In the genomic region with DNA sequence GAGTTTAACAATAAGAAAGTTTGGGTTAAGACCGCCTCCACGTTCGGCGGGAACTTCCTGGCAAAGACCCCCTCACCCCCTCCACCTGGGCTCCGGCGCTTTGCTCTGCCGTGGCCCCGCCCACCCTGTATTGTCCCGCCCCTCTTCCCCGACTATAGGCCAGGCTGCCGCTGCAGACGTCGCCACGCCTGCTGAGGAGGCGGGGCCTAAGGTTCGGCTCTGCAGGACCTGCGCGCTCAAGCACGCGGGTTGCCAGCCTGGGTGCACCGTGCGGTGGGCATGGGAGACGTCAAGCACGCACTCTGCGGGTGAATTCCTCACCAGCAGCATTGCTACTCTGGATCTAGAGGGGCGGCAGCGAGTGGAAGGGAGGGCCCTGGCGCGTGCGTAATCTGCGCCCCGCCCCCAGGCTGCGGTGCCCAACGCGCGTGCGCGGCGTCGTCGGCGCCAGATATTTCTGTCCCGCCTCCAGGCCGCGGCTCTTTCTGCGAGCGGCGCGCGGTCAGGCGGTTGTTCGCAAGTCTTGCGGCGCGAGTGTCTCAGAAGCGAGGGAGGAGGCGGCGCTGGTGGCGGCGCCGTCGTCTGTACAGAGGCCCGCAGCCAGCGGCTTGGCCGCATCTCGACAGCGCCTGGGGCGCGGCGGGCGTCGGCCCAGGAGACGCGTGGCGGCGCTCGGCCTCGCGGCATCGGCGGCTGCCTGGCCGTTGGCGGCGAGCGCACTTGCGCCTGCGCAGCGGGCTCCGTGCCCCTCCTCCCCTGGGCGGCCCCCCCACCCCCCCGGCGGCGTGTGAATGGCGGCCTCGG, we compare ENCODE assay signal across 8 mouse cellular contexts. TPM values are rescaled to one million over a fixed set of nuclear protein-coding genes. Genes with fewer than 3 reads are reported as not detected.
DNase-seq lines count a peak whose midpoint lies in the region; ATAC-seq and TF ChIP-seq lines count a peak whose summit lies in the region.

No protein-coding gene starts in this region.

- peaks cover 34% of the 10 kb centered on the region for H3K79me3 ChIP-seq in C2C12 (ENCODE audit: low read depth)

- peak overlapping the region; percentile 90 for H3K27ac ChIP-seq in embryonic fibroblast, embryonic 13.5 days (ENCODE audit: insufficient read depth, low read length)
- peak overlapping the region; percentile 99 for H3K27ac ChIP-seq in heart, embryonic 10.5 days
- H3K27ac ChIP-seq in kidney, embryonic 14.5 days (ENCODE audit: low read depth, low read length) = peak overlapping the region; percentile 100
- peak overlapping the region; percentile 100 for H3K27ac ChIP-seq in limb, embryonic 15.5 days
- H3K27ac ChIP-seq in midbrain, postnatal 0 days (ENCODE audit: low read depth, low read length) = peak overlapping the region; percentile 99

- H3ac ChIP-seq in C2C12 (ENCODE audit: control insufficient read depth, insufficient read length, low read depth) = peak overlapping the region; percentile 88

- peak; percentile 45 for TF ChIP-seq CTCF in C2C12 (IDR thresholded peaks at IDR 0.05; ENCODE audit: control insufficient read depth, insufficient read depth, insufficient read length)
- no peak for TF ChIP-seq CTCF in embryonic fibroblast, embryonic 13.5 days (IDR thresholded peaks at IDR 0.05; ENCODE audit: borderline replicate concordance, insufficient read depth, low read length)
- peak; percentile 28 for TF ChIP-seq CTCF in midbrain, postnatal 0 days (IDR thresholded peaks at IDR 0.05)

- peak; percentile 92 for TF ChIP-seq POLR2A in embryonic fibroblast, embryonic 13.5 days (IDR thresholded peaks at IDR 0.05; ENCODE audit: low read depth, low read length)

- peak overlapping the region; percentile 80 for H3K4me3 ChIP-seq in C2C12 (ENCODE audit: insufficient read depth, poor library complexity, severe bottlenecking)
- H3K4me3 ChIP-seq in embryonic fibroblast, embryonic 13.5 days (ENCODE audit: insufficient read depth, low read length) = peak overlapping the region; percentile 100
- H3K4me3 ChIP-seq in heart, embryonic 10.5 days = peak overlapping the region; percentile 75
- H3K4me3 ChIP-seq in kidney, embryonic 14.5 days (ENCODE audit: low read length) = peak overlapping the region; percentile 96
- H3K4me3 ChIP-seq in limb, embryonic 15.5 days = peak overlapping the region; percentile 97
- peak overlapping the region; percentile 85 for H3K4me3 ChIP-seq in midbrain, postnatal 0 days (ENCODE audit: low read depth, low read length)

- no peaks in the 10 kb centered on the region for H3K27me3 ChIP-seq in C2C12 (ENCODE audit: control insufficient read depth, insufficient read depth, insufficient read length)
- no peaks in the 10 kb centered on the region for H3K27me3 ChIP-seq in heart, embryonic 10.5 days (ENCODE audit: insufficient read depth, poor library complexity, severe bottlenecking)
- H3K27me3 ChIP-seq in kidney, embryonic 14.5 days (ENCODE audit: control insufficient read depth, insufficient read depth, low read length) = no peaks in the 10 kb centered on the region
- H3K27me3 ChIP-seq in limb, embryonic 15.5 days = no peaks in the 10 kb centered on the region
- H3K27me3 ChIP-seq in midbrain, postnatal 0 days (ENCODE audit: insufficient read depth, low read length) = no peaks in the 10 kb centered on the region

- H3K9ac ChIP-seq in kidney, embryonic 14.5 days (ENCODE audit: low read depth, low read length) = peak overlapping the region; percentile 99
- peak overlapping the region; percentile 95 for H3K9ac ChIP-seq in limb, embryonic 15.5 days
- peak overlapping the region; percentile 93 for H3K9ac ChIP-seq in midbrain, postnatal 0 days (replicated peaks; ENCODE audit: low read length, poor library complexity, severe bottlenecking)

- WGBS in heart, embryonic 10.5 days = under 1% methylated on average over 94 of the region's 95 CpGs
- under 1% methylated on average over 82 of the region's 95 CpGs for WGBS in kidney, embryonic 14.5 days
- WGBS in limb, embryonic 15.5 days = under 1% methylated on average over 90 of the region's 95 CpGs
- WGBS in midbrain, postnatal 0 days = under 1% methylated on average over 78 of the region's 95 CpGs

- no peaks in the 10 kb centered on the region for H3K9me3 ChIP-seq in heart, embryonic 10.5 days
- H3K9me3 ChIP-seq in kidney, embryonic 14.5 days (ENCODE audit: control insufficient read depth, low read length) = no peaks in the 10 kb centered on the region
- no peaks in the 10 kb centered on the region for H3K9me3 ChIP-seq in limb, embryonic 15.5 days
- no peaks in the 10 kb centered on the region for H3K9me3 ChIP-seq in midbrain, postnatal 0 days (ENCODE audit: low read length)

- peaks cover 45% of the 10 kb centered on the region for H3K79me2 ChIP-seq in C2C12 (ENCODE audit: control insufficient read depth, insufficient read depth)

- ATAC-seq in kidney, embryonic 14.5 days (ENCODE audit: low FRiP score, low TSS enrichment) = peak; percentile 82
- ATAC-seq in limb, embryonic 15.5 days (ENCODE audit: insufficient number of reproducible peaks, low FRiP score, low TSS enrichment, low read depth) = peak; percentile 91
- ATAC-seq in midbrain, postnatal 0 days (ENCODE audit: low FRiP score) = peak; percentile 92

- peak; percentile 97 for DNase-seq in brain, adult 2 months (ENCODE audit: low read depth, low spot score)
- peak; percentile 97 for DNase-seq in heart, embryonic 10.5 days (ENCODE audit: low spot score)
- DNase-seq in midbrain, postnatal 0 days (ENCODE audit: low spot score) = peak; percentile 97
- DNase-seq in spleen, postnatal 10 days (ENCODE audit: low spot score in 2 of 2) = peak; percentile 95 to 99

- peaks cover 2% of the 10 kb centered on the region; the same call in 1 of the 2 replicates for H3K4me1 ChIP-seq in embryonic fibroblast, embryonic 13.5 days (ENCODE audit: control insufficient read depth, insufficient read depth, low read length)
- H3K4me1 ChIP-seq in heart, embryonic 10.5 days = peaks cover 18% of the 10 kb centered on the region
- peaks cover 24% of the 10 kb centered on the region for H3K4me1 ChIP-seq in kidney, embryonic 14.5 days (ENCODE audit: control insufficient read depth, insufficient read depth, low read length)
- peaks cover 29% of the 10 kb centered on the region for H3K4me1 ChIP-seq in limb, embryonic 15.5 days
- H3K4me1 ChIP-seq in midbrain, postnatal 0 days (ENCODE audit: insufficient read depth, low read length) = peaks cover 5% of the 10 kb centered on the region; the same call in 1 of the 2 replicates

- H3K36me3 ChIP-seq in C2C12 (ENCODE audit: control insufficient read depth, insufficient read depth) = peaks cover 41% of the 10 kb centered on the region
- H3K36me3 ChIP-seq in heart, embryonic 10.5 days = peaks cover 39% of the 10 kb centered on the region
- H3K36me3 ChIP-seq in kidney, embryonic 14.5 days (ENCODE audit: control insufficient read depth, insufficient read depth, low read length) = peaks cover 41% of the 10 kb centered on the region
- peaks cover 37% of the 10 kb centered on the region for H3K36me3 ChIP-seq in limb, embryonic 15.5 days
- H3K36me3 ChIP-seq in midbrain, postnatal 0 days (ENCODE audit: insufficient read depth, low read length) = peaks cover 26% of the 10 kb centered on the region

- H3K4me2 ChIP-seq in kidney, embryonic 14.5 days (replicated peaks; ENCODE audit: low read depth, low read length) = peak overlapping the region; percentile 98
- H3K4me2 ChIP-seq in limb, embryonic 15.5 days = peak overlapping the region; percentile 89
- H3K4me2 ChIP-seq in midbrain, postnatal 0 days (ENCODE audit: low read depth, low read length, poor library complexity, severe bottlenecking) = peak overlapping the region; percentile 96

RNA-seq across cellular contexts. Expression of a gene that starts 10.5 kb away (rescaled TPM):
- 128 TPM for polyA plus RNA-seq in C2C12 (2012; fragmentation: generic; extraction: Trizol)
- polyA plus RNA-seq in embryonic fibroblast, embryonic 13.5 days (2011; ENCODE audit: insufficient read length, low read depth, missing spikeins) = 85.6 and 98.6 TPM in 2 replicates
- 129 and 142 TPM in 2 replicates for polyA plus RNA-seq in heart, embryonic 10.5 days (2016; fragmentation: Nextera tagmentation; extraction: Ambion mirVana)
- 148 and 165 TPM in 2 replicates for polyA plus RNA-seq in kidney, embryonic 14.5 days (2014; fragmentation: Nextera tagmentation; extraction: Ambion mirVana)
- 179 and 185 TPM in 2 replicates for polyA plus RNA-seq in limb, embryonic 15.5 days (2015; fragmentation: Nextera tagmentation; extraction: Ambion mirVana)
- total RNA-seq in midbrain, postnatal 0 days (2014; rRNA removed) = 67.6 and 114 TPM in 2 replicates
- polyA plus RNA-seq in midbrain, postnatal 0 days (2015; fragmentation: Nextera tagmentation; extraction: Ambion mirVana) = 198 and 205 TPM in 2 replicates

RNA-seq across cellular contexts. Expression of a gene that starts 13.9 kb away (rescaled TPM):
- polyA plus RNA-seq in C2C12 (2012; fragmentation: generic; extraction: Trizol) = 239 TPM
- 273 and 288 TPM in 2 replicates for polyA plus RNA-seq in embryonic fibroblast, embryonic 13.5 days (2011; ENCODE audit: insufficient read length, low read depth, missing spikeins)
- 159 and 189 TPM in 2 replicates for polyA plus RNA-seq in heart, embryonic 10.5 days (2016; fragmentation: Nextera tagmentation; extraction: Ambion mirVana)
- polyA plus RNA-seq in kidney, embryonic 14.5 days (2014; fragmentation: Nextera tagmentation; extraction: Ambion mirVana) = 156 and 199 TPM in 2 replicates
- 102 and 104 TPM in 2 replicates for polyA plus RNA-seq in limb, embryonic 15.5 days (2015; fragmentation: Nextera tagmentation; extraction: Ambion mirVana)
- 359 and 383 TPM in 2 replicates for total RNA-seq in midbrain, postnatal 0 days (2014; rRNA removed)
- polyA plus RNA-seq in midbrain, postnatal 0 days (2015; fragmentation: Nextera tagmentation; extraction: Ambion mirVana) = 146 and 147 TPM in 2 replicates

RNA-seq across cellular contexts. Expression of a gene that starts 14.3 kb away (rescaled TPM):
- polyA plus RNA-seq in C2C12 (2012; fragmentation: generic; extraction: Trizol) = 19.4 TPM
- 14.2 and 16.9 TPM in 2 replicates for polyA plus RNA-seq in embryonic fibroblast, embryonic 13.5 days (2011; ENCODE audit: insufficient read length, low read depth, missing spikeins)
- polyA plus RNA-seq in heart, embryonic 10.5 days (2016; fragmentation: Nextera tagmentation; extraction: Ambion mirVana) = 18.2 and 20.8 TPM in 2 replicates
- 19.8 and 29.6 TPM in 2 replicates for polyA plus RNA-seq in kidney, embryonic 14.5 days (2014; fragmentation: Nextera tagmentation; extraction: Ambion mirVana)
- polyA plus RNA-seq in limb, embryonic 15.5 days (2015; fragmentation: Nextera tagmentation; extraction: Ambion mirVana) = 23.7 and 25.2 TPM in 2 replicates
- 37.5 and 70.8 TPM in 2 replicates for total RNA-seq in midbrain, postnatal 0 days (2014; rRNA removed)
- polyA plus RNA-seq in midbrain, postnatal 0 days (2015; fragmentation: Nextera tagmentation; extraction: Ambion mirVana) = 29.0 and 31.8 TPM in 2 replicates

RNA-seq across cellular contexts. Expression of a gene that starts 25.2 kb away (rescaled TPM):
- polyA plus RNA-seq in C2C12 (2012; fragmentation: generic; extraction: Trizol) = 606 TPM
- polyA plus RNA-seq in embryonic fibroblast, embryonic 13.5 days (2011; ENCODE audit: insufficient read length, low read depth, missing spikeins) = 352 and 453 TPM in 2 replicates
- polyA plus RNA-seq in heart, embryonic 10.5 days (2016; fragmentation: Nextera tagmentation; extraction: Ambion mirVana) = 219 and 367 TPM in 2 replicates
- polyA plus RNA-seq in kidney, embryonic 14.5 days (2014; fragmentation: Nextera tagmentation; extraction: Ambion mirVana) = 433 and 514 TPM in 2 replicates
- polyA plus RNA-seq in limb, embryonic 15.5 days (2015; fragmentation: Nextera tagmentation; extraction: Ambion mirVana) = 189 and 243 TPM in 2 replicates
- total RNA-seq in midbrain, postnatal 0 days (2014; rRNA removed) = 467 and 650 TPM in 2 replicates
- polyA plus RNA-seq in midbrain, postnatal 0 days (2015; fragmentation: Nextera tagmentation; extraction: Ambion mirVana) = 187 and 190 TPM in 2 replicates

RNA-seq across cellular contexts. Expression of a gene that starts 26.1 kb away (rescaled TPM):
- polyA plus RNA-seq in C2C12 (2012; fragmentation: generic; extraction: Trizol) = 0.05 TPM
- polyA plus RNA-seq in embryonic fibroblast, embryonic 13.5 days (2011; ENCODE audit: insufficient read length, low read depth, missing spikeins) = not detected in 2 replicates
- not detected in 2 replicates for polyA plus RNA-seq in heart, embryonic 10.5 days (2016; fragmentation: Nextera tagmentation; extraction: Ambion mirVana)
- not detected in 2 replicates for polyA plus RNA-seq in kidney, embryonic 14.5 days (2014; fragmentation: Nextera tagmentation; extraction: Ambion mirVana)
- polyA plus RNA-seq in limb, embryonic 15.5 days (2015; fragmentation: Nextera tagmentation; extraction: Ambion mirVana) = 0.07 and 0.20 TPM in 2 replicates
- not detected in 2 replicates for total RNA-seq in midbrain, postnatal 0 days (2014; rRNA removed)
- polyA plus RNA-seq in midbrain, postnatal 0 days (2015; fragmentation: Nextera tagmentation; extraction: Ambion mirVana) = 0.18 and 0.21 TPM in 2 replicates

Comparison
In these comparisons a context has a peak if more than half of its experiments do, and no peak if none do; other contexts are left out.
1. Peak in every context shown above with its lines: DNase-seq, ATAC-seq, H3K4me3 ChIP-seq and H3K27ac ChIP-seq.